Mouse (Mus musculus) olfactory bulb, adult 2 months (tissue): ENCODE measurements around the gene Phxr2.

Experiments used
- CTCF ChIP-seq: fragments of 200-500 bp; IDR thresholded peaks from 2 replicates; pipeline ENCODE4 v1.5.1; 2012; ENCODE audit warnings: low read depth, mild to moderate bottlenecking, low read length, moderate library complexity; ENCODE audit not compliant: insufficient read depth
- POLR2A ChIP-seq: fragments of 200-500 bp; IDR thresholded peaks from 2 replicates; pipeline ENCODE4 v1.6.1; 2012; ENCODE audit warnings: mild to moderate bottlenecking, low read depth, low read length, moderate library complexity; ENCODE audit not compliant: insufficient read depth

DNA sequence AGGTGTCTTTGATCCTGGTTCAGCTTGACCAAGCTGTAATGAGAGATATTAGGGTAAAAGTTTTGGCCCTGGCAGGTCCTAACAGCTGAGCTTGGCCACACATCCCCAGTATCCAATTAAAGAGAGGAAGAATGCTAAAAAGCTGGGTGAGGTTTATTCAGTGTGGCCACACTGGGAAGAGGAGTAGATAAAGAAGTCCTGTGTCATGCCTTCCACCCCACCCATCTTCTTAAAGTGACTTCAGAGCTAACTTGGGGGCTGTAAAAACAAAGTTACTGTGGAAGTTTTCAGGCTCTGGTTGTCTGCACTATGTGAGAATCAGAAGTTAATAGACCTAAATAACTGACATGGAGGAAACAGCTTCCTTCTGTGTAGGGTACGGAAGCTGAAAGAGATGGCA is 25.5 kb upstream of the Phxr2 start:
- TF ChIP-seq POLR2A: no peak
- no peak for TF ChIP-seq CTCF
